Mouse (Mus musculus) yolk sac, embryonic 10.5 days (tissue): ENCODE data around the gene Cpn1.

Experiments used
- DNase-seq: peaks from one replicate; pipeline ENCODE4 v3.0.0-alpha.2; 2017; ENCODE audit warnings: low spot score

Gene Cpn1

GRCm38 (mm10) chr19:43986069-43986794, at the start of gene Cpn1:
Cpn1 (minus strand) TSS chr19:43986556.
- peak; percentile 82 for DNase-seq

DNA sequence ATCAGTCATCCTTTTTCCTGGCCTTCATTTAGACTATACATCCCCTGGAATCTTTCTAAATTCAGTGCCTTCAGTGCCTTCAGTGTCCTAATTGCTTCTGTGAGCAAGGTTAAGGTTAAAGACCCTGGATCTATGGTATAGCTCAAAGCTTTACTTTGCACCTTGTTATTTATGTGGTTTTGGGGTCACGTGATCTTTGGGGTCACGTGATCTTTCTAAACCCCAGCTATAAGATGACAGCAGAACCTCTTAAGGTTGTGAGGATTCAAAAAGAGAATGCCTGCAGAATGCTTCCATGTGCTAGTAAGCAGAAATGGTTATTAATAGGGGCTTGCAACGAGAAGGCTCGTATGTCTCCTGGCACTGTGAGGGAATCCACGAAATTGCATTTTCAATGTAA, 47.0 kb upstream of the Cpn1 start:
- no peak for DNase-seq

DNA sequence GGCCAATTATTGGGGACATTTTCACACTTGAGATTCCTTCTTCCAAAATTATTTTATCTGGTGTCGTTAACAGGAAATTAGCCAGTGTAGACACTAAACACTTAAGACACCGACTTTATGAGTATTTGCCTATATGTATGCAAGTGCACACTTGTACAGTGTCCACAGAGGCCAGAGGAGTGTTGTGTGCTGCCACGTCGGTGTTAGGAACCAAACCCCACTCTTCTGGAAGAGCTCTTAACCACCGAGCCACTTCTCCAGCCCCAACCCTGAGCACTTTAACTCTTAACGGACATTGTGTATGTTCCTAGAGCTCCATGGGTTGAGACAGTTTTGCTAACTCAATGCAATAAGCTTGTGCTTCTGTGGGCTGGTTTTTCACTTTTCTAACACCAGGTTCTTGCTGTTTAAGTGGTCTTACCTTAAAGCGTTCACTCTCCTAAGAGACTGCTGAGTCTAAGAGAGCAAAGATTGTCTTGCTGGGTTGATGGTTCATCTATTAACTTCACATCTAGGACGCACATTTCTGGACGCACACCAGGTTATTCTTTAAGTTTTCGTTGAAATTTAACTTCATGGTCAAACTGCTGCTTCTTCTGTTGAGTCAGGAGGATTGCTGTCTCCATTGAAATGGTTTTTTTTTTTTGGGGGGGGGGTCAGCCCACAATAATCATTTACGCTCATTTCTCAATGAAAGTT, 45.8 kb upstream of the Cpn1 start:
- peak; percentile 74 for DNase-seq

DNA sequence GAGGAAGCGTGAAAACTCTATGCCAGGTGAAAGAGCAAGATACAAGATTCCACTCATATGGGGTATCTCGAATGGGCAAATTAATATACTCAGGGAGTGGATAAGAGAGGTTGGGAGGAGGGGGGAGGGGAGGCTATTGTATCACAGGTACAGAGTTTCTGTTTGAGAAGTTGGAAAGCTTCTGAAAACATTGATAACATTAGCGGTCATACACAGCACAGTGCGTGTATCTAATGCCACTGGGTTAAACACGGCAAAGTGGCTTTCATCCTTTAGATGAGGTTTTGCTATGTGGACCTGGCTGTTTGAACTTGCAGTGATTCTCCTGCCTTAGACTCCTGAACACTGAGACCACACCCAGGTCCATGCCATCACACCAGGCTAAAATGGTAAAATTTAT, 43.7 kb upstream of the Cpn1 start:
- no peak for DNase-seq

DNA sequence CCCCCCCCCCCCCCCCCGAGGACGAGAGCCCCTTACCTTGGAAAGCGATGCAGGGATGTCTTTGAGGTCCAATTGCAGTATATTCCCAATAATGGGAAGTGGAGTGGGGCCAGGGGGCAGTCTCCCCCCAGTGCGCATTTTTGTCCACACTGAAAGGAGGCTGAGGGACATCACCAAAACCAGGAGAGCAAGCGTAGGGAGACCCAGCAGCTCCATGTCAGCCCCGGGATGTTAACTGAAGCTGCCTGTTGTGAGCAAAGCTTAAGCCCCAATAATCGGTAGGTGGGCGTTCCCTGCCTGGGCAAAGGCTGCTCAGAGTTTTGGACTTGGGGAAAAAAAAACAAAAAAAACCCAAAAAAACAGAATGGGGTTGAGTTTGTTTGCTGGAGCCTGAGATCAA, 42.6 kb upstream of the Cpn1 start, which contains the start of gene Cyp2c23:
Cyp2c23 (minus strand) TSS at position 237 of the 400 bp plus-strand sequence.
- DNase-seq: no peak

- no peak for DNase-seq
Observed at GRCm38 (mm10) chr19:44026956-44027530, 40.7 kb upstream of the Cpn1 start.

DNA sequence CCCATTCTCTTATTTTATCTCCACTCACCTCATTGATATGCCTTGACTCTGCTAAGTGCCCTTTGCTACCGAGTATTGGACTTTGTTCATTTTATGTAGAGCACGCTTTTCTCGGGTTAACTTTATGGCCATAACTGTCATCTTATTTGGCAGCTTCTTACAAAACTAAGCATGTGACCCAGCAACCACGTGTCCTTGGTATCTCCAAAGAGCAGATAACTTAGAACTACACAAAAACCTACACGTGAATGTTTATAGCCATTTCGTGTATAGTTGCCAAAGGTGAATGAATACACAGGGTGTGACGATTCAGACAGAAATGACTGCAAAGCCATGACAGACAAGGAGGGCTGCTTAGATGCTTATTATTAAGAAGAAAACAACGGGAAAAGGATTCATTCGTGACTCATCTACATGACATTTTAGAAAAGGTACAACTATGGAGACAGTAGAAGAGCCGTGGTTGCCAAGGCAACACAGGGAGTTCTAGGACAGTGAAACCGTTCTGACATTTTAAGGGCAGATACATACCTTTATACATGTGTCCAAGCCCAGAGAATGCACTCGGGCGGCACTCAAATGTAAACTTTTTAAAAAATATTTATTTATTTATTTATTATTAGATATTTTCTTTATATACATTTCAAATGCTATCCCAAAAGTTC, 38.7 kb upstream of the Cpn1 start:
- peak; percentile 56 for DNase-seq

- DNase-seq: no peak
Observed at GRCm38 (mm10) chr19:44023066-44023465, 36.7 kb upstream of the Cpn1 start.

DNA sequence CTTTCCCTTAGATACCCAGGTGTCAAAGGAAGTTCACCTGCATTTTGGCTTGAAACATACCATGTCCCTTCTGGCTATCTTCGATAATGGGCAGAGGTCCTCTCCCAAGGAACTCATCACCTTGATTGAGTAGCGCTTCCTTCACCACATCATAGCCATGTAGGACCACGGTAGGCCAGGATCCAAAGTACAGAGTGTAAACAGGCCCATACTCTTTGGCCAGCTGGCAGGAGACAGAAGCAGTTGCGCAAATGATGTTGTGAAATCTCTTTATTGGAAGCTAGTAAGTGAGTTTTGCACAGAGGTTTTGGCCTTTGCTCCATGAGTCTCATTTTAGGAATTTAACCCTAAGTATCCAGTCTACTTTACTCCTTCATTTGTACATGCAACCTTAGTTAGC, 35.1 kb upstream of the Cpn1 start:
- peak; percentile 80 for DNase-seq

GRCm38 (mm10) chr19:44019739-44020138, 33.4 kb upstream of the Cpn1 start:
- no peak for DNase-seq

DNA sequence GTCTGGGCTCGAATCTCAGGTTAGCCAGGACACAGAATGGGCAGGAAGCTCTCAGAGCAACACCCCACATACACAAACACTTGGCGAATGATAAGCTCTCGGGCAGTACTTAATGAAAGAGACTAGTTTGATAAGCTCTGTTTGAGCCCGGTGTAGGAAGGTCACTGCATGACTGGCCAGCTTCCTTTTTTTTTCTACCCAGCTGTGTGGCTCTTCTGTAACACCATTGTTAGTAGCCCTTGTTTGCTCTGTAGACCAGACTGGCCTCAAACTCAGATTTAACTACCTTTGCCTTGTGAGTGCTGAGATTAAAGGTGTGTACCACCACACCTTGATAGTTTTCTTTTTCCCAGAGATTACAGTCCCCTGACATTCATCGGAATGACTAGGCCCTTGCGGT, 27.5 kb upstream of the Cpn1 start:
- no peak for DNase-seq

GRCm38 (mm10) chr19:44008784-44009183, 22.4 kb upstream of the Cpn1 start:
- DNase-seq: no peak

DNA sequence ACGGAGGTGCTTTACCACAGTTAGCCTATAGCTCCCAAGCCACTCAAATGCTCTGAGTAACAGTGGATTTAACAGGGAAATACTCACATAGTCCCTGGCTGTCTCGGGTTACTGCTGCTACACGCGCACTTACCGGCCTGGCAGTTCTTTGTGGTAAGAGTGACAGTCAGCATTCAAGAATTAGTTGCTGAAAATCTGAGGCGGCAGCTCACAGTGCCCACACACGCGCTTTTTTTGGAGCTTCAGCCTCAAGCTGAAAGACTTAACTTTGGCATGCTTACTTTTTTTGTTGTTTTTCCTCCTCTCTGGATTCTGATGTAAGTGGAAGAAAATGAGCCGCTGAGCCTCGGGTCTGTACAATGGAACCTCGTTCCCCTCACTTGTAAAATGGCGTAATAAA, 20.8 kb upstream of the Cpn1 start:
- DNase-seq: no peak

DNA sequence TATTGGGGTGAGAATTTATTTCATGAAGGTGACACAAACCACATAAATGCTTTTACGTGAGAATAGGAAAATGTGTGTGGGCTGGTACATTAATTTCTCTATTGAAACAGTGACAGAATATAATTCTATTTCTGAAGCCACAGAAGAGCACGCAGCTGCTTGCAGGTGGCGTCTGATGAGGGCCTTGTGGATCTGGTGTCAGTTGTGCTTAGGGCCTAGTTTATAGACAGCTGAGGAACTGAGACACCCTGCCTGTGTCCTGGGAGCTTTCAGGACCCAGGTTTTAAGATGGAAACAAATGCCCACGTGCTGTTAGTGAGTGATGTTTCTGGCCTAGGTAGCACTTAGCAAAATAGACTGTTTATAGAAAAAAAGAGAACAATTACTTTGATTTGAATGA, 18.7 kb upstream of the Cpn1 start:
- DNase-seq: no peak

DNA sequence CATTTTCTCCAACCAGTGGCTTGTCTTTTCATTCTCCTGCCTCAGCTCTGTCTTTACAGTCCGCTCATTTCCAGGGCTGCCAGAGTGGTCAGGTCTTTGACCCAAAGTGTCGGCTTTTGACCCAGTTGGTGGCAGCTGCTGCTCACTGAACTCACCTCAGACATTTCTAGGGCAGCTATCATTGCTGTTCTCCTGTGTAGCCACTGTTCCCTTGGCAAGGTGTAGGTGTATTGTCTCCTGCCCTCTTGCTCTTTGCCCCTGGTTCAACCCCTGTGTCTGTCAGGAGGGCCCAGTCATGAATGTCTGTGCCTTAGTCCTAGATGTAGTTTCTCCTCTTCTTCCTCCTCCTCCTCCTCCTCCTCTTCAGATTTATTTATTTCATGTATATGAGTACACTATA, 17.9 kb upstream of the Cpn1 start:
- DNase-seq: no peak

- no peak for DNase-seq
Observed at GRCm38 (mm10) chr19:44000720-44001119, 14.4 kb upstream of the Cpn1 start.

- DNase-seq: no peak
Observed at GRCm38 (mm10) chr19:44000061-44000460, 13.7 kb upstream of the Cpn1 start.

DNA sequence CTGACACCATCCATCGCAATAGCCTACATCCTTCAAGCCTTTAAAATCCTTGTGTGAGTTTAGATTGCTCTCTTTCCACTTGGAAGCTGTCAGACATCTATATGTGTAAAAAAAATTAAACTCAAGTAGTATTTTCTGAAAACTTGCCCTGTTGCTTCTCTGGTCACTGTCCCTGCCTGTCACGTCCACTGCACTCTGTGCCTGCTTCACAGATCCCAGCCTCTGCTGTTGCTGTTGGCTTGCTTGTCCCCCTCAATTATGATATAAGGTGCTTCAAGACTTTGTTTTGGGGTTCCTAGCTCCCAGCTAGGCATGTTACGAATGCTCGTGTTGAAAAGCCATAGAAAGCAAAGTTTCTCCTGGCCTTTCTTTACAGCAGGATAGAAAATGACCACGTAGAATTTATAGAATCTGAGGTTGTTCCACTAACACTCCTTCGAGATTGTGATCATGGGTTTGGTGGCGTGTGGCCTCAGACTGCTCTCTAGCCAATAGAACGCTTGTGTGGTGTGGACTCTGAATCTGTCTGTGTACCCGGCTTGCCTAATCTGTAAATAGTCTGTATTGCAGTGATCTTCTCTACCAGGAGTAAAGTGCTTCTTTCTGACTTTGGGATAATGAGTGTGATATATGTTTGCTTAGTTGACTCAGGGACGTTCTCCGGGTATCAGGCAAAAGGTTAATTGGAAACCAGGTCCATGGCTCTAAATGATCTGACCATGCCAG, 12.6 kb upstream of the Cpn1 start:
- DNase-seq: peak; percentile 75

DNA sequence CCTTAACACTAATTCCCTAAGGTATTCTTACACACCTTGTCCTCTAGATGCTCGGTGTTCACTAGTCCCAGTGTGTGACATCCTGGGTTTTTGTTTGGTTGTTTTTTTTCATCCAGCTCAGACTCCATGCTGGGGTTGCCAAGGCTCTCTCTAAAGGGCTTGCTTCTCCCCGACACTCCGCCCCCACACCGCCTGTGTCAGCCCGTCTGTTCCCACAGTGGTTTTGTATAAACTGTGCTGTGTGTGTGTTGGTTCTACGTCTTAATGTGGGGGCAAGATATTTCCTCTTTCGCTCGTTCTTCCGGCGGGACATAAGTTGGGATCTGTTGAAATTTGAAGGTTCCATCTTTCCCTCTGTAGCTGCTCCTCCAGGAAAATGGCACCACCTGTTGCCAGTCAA, 11.7 kb upstream of the Cpn1 start:
- no peak for DNase-seq

DNA sequence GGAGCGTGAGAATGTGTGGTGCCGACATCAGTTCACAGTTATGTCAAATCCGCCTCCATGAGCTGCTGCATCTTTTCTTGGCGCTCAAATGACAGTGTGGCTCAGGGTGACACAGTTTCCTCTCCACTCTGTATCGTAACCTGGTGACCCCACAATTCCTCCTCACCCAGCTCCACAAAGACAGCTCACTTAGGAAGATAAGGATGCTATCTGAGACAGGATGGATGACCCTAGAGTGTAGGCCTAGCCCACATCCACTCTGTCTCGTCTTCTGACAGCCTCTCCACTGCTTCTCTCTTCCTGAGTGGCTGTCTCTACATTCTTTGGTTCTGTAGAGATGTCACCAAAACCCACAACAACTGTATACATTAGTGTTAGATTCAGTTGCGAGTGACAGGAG, 9.1 kb upstream of the Cpn1 start:
- DNase-seq: no peak

DNA sequence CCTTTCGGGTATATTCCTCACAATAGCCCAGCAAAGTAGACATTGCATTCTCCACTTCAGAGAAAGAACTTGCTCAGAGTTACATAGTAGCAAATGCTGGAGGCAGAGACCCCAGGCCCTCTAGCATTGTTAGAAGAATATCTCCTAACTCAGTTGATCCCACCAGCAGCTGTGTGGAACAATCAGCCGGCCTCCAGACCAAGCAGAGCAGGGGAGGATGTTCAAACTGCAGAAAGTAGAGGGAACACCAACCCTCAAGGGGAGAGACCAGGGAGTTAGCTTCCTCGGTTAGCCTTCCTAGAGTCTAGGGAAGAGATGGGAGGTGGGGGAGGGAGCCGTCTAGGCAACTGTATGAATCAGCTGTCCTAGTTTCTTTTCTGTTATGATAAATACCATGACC, 6.1 kb upstream of the Cpn1 start:
- DNase-seq: no peak

GRCm38 (mm10) chr19:43990362-43990761, 4.0 kb upstream of the Cpn1 start:
- DNase-seq: peak; percentile 61
